Mouse (Mus musculus): ENCODE measurements at regions not wholly inside any gene's neighbourhood (a gene's known extent, or its start where the extent isn't known, plus 50 kb on each side); places are given as distances from the start of the nearest gene placed in this dataset.

GRCm38 (mm10) chr3:136995611-136996335, 325.8 kb downstream of the Ppp3ca start:
- no peak for TF ChIP-seq CTCF (conservative IDR thresholded peaks at IDR 0.05; ENCODE audit: insufficient read depth, insufficient read length, low read depth, low read length)
- no peak for TF ChIP-seq POLR2A (IDR thresholded peaks at IDR 0.05; ENCODE audit: low read depth, low read length)

All from kidney, adult 2 months (tissue).